Mouse (Mus musculus) common myeloid progenitor, adult 5-6 weeks (primary cell): ENCODE data around the gene Ocel1. TPM values are rescaled to one million over a fixed set of nuclear protein-coding genes. Genes with fewer than 3 reads are reported as not detected.

Source experiments
- ATAC-seq: replicated peaks from 2 replicates; pipeline ENCODE4 v1.8.0; 2016; ENCODE audit warnings: low read depth, mild to moderate bottlenecking, moderate TSS enrichment, inconsistent platforms; ENCODE audit not compliant: poor library complexity, severe bottlenecking
- total RNA-seq: library from RNA; stranded (forward); fragments of 200-1000, 187-1606 nt; gene quantifications from 2 replicates; pipeline ENCODE4 v1.2.3, GENCODE M21; 2017

Gene Ocel1
- total RNA-seq, 1 experiment from 2014 or later, result 10.7 TPM

DNA sequence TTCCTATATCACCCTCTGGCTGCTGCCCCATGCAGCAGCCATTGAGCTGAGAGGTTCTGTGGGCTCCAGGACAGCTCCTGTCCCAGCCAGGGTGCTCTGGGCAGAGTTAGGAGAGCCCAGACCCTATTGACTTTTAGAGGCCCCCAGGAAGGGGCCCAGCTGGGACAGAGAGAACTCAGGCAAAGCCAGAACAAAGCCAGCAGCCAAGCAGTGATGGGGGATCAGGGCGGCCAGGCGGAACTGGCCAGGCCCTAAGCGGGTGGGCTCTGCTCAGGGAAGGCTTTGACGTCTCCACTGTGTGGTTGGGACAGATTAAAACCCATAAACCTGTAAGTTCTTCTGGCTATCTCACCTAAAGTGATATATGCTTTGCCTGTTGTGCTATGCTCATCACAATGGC lies 7.9 kb downstream of the Ocel1 start:
- no peak for ATAC-seq

DNA sequence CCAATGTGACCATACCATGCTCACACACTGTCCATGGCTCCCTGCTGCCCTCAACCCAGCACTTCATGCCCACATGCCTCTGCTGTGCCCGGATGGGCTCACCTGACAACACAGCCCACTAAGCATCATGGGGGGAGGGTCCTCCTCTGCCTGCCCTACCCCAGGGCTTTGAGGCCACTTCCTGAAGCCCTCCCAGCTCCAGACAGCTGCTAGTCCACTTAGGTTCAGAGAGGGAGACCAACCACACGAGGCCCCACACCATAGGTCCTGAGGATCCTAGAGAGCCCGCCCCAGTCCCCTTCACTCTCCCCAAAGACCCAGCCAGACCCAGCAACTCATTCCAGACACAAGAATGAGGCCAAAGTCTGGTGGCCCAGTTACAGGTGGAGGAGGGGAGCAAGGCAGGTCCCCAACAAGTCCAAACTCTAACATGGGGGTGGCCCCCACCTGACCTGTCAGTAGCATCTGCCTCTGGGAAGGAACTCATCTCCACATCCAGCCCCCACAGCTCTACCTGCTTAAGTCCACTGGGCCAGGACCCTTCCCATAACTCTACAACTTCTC lies 8.5 kb downstream of the Ocel1 start:
- ATAC-seq, result no peak

DNA sequence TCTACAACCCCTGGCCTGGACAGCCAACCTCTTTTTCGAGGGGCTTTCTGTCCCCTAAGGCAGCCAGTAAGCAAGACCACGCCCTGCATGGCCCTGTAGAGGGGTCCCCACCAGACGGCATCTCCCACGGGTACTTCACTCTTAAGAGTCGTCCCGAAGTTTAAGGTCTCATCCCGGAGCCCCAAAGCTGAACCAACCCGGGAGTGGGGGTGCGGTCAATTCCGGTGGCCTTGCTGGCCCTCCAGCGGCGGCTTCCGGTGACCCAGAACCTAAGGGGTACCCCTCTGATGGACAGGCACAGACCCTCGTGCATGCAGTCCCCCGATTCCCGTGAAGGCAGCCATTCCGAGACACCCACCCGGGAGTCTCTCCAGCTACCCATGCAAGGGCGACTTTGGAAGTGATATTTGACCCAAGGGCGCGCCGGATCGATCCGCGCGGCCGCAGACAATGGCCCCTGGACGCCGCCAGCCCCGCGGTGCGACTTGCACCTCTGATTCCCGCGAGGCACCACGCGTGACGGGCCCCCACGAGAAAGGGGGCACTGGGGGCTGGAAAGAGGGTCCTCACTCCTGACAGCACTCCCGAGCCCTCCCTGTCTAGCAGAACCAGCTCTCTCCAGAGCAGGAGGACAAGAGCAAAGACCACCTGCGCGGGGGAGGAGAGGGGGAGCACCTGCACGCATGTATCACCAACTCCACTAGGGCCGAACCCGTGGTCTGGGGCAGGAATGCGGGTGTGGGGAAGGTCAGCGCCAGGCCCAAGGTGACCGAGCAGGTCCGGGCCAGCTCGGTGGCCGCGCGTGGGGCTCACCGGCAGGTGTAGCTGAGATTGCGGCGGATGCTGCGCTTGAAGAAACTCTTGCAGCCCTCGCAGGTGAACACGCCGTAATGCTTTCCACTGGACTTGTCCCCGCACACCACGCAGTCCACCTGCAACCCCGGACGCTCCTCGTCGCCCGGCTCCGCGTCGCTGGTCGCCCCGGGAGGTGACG lies 9.4 kb downstream of the Ocel1 start:
- ATAC-seq, result no peak

DNA sequence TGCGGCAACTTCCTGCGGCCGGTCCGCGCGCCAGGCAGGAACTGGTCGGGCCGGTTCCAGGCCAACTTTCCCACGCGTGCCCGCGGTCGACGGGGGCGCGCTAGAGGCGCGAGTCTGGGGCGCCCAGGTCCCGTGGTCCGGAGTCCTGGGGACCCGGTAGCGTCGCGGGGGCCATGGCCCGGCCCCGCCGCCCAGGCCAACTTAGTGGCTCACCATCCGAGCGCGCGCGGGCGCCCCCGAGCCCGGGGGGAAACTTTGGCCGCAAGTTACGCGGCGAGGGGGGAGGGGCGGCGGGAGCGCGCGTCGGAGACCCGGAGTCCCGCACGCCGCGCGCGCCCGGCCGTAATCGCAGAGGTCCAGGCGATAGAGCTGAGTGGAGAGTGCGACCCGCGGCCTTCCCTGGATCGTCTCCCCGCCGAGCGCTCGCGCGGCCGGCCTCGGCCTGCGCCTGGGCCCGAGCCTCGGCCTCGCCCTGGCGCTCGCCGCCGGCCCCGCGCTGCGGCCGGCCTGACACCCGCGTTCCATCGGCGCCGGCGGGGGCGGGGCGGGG lies 10.4 kb downstream of the Ocel1 start, which contains the start of gene Nr2f6:
Gene Nr2f6 (minus strand): TSS at position 540 of the 550 bp plus-strand sequence.
- 0 out of 2 replicates have a peak, but pooled peaks have one; percentile 1 for ATAC-seq

DNA sequence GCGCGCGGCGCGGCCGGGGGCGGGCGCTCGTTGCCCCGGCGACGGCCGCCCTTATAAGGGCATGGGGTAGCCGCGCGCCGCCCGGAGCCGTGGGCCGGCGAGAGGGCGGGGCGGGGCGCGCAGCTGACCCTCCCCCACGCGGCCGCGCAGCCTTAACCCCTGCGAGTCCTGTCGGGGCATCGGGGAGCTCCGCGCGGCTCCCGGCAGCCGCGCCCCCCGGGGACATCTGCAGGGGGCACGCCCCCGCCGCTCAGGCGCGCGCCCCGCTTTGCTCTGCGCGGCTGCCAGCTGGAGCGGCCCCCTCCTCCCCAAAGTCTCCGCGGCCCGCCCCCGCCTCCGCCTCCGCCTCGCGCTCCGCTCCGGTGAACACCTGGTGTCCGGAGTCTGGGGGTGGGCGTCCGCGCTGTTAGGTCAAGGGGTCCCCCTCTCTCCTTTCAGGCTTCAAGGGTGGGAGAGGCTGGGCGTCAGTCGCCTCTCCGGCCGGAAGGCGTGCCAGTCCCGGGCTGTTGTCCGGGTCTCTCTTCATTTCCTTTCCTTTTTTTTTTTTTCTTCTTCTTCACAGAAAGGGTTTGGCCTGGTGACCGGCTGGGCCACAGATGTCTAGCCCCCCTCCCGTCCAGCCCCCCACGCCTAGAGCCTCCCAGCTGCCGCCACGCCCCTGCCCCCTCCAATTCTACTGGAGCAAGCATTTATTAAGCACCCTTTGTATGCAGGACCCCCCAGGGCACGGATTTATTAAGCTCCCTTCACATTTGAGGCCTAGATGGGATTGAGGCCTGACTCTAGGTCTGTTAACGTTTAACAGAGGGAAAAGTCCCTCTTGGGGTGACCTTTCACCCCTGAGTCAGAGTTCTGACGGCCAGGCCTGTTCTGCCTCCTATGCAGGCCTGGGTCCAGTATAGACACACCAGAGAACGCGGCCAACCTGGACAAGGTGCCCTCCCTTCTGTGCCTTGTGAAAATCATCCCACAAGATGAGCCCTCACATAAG lies 11.2 kb downstream of the Ocel1 start:
- peak; percentile 64 for ATAC-seq

DNA sequence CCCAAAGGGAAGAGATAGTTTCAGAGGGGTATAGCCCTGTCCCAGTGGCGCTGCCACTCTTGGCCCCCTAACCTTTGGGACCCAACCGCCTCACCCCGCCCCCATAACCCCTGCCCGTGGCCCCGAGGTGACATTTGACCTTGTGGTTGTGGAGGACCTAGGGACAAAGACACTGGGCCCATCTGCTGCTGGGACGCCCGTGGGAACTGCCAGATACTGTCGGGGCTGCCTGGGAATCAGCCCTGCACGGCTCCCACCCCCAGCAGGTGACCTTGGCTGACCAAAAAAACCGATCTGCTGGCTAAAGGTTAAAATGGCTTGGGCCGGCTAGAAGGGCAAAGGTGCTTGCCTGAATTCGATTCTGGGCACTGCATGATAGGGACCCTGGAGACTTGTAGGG lies 12.3 kb downstream of the Ocel1 start:
- no peak for ATAC-seq

DNA sequence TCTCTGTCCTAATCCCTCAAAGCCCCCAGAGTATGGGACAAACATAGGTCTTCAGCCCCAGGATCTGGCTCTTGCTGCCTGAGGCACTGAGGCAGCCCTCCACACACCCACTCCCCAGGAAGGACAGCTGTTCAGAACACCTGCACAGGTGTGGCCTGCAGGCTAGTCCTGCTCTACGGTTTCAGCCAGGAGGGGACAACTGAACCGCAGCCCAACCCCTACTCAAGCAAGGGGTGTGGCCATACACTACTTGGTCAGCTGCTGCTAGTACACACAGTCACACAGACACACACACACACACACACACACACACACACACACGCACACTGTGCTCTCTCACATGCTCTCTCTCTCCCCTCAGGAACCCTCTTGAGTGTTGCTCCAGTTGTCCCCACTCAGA lies 12.8 kb downstream of the Ocel1 start:
- no peak for ATAC-seq

DNA sequence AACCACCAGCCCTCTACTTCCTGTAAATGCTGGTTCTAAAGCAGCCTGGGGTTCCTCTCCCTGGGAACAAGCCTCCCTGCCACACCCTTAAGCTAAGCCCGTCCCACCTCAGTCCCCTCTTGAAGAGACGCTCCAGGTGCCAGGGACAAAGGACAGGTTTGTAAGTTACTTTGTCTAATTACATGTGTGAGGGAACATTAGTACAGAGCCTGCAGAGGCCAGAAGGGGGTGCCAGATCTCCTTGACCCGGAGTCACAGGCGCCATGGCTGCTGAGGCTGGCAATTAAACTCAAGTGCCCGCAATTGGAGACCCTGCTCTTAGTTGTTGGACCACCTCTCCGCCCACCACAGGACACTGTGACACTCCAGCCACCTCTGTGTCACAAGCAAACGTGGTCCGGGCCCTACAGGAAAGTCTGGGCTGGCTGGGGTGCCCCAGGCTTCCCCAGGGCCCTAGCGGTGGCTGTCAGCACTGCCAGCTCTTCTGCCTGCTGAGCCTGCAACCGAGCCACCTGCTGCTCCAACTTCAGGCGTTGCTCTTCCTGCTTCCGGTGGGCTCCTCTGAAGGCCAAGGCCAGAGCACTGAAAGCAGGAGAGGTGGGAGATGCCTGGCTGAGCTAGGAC lies 14.2 kb downstream of the Ocel1 start:
- ATAC-seq, result no peak

DNA sequence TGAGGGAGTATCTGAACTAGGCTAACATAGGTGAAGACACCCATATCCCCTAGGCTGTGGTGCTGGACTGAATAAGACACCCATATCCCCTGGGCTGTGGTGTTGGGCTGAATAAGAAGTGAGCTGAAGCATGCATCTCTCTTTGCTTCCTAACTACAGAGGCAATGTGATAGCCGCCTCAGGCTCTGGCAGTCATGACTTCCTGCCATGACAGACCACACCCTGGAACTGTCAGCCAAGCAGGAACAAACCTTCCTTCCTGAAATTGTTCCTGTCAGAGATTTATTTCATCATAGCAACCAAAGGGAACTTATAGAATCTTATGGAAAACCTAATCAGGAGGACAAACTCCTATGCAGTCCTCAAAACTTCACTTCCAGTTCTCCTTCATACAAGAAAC lies 17.2 kb downstream of the Ocel1 start:
- ATAC-seq, result no peak

DNA sequence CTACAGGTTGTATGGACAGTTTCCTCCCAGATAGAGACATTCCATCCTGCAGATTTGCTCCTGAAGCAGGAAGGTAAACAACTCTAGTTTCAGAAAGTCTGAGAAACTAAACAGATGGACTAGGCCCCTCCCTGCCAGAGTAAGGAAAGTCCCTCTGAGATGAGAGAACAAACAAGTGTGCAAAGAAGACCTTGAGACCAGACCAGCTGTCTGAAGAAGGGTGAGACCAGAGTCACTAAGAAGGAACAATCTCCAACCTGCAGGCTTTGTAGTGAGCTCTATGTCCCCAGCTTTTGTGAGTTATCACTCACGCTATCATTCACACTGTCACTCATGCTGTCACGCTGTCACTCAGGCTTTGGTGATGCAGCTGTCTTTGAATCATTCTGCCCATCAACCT lies 20.6 kb downstream of the Ocel1 start:
- no peak for ATAC-seq

DNA sequence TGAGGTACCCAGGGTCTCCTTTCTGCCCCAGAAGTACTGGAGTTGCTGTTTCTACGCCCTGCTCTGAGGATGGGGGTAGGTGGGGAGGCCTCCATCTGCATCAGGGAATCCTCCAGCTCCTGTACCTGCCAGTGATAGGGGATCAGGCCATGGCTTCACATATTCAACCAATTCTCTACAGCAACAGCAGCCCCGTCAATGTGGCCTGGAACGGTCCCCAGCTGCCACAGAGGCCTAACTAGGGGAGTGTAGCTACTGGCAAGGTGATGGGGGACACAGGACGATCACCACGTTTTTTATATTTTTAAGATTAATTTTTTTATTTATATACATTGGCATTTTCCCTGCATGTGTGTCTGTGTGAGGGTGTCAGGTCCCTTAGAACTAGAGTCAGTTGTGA lies 21.3 kb downstream of the Ocel1 start:
- ATAC-seq, result no peak

DNA sequence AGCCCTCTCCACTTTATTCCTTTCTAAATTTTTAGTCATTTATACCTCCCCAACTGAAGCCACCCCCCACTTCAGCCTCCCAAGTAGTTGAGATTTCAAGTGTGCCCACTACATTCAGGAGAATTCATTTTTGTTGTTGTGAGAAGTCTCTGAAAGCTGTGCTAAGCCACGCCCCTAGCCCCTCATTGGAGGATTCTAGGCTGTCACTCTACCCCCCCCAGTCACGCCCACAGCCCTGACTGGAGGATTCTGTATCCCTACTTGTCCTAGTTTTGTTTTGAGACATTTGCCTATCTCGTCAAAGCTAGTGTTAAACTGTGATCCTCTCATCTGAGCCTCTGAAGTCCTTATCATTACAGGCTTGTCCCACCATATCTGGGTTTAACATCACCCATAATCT lies 21.8 kb downstream of the Ocel1 start:
- no peak for ATAC-seq

DNA sequence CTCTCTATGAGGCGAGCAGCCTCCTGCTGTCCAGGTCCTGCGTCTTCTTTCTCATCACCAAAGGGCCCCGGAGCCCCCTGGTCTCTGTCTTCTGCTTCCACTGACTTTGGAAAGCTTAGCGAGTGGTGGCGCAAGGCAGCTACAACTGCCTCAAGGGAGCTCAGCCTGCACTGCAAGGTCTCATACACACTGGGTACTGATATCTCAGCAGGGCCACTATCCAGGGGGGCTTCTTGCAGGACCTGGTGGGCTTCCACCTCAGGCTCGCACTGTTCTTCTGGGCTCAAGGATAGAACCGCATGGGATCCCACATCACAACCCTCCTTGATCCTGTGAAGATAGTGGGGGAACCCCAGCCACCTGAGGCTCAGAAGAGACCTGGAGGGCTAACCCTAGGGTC lies 23.4 kb downstream of the Ocel1 start:
- no peak for ATAC-seq

DNA sequence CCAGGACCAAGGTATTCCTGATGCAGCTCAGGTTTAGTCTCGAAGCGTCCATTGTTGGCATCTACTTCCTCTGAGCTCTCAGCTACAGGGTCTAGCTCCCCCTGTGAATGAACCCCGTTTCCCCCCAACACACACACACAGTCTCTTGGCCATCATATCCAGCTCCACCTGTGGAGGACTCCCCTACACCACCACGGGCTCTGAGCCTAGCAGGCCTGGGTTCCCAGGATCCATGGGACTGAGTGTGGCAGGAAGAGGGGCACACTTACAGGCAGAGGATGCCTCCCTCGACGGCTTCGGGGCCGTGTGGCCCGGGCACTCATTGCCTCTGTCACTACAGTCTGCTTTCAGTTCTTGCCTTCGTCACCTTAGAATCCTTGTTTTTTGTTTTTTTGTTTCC lies 24.0 kb downstream of the Ocel1 start:
- no peak for ATAC-seq

DNA sequence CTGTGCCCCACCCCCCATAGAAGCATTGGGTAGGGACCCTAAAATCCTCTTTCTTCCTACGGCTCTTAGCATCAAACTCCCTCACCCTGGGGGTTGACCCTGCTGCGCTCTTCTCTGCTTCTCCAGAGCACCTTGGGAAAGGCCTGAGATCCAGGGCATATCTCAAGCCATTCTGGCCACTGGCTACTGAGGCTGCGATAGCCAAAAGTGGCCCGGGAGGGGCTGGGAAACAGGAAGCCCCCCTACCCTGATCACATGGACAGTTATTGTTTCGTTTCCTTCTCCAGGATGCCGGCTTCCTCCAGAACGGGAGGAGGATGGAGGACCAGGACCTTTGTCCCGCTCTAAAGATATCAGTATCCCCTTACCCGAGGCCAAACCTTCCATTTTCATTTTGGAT lies 24.5 kb downstream of the Ocel1 start, which contains the start of gene Ushbp1:
Gene Ushbp1 (minus strand): TSS at position 174 of the 400 bp plus-strand sequence.
- no peak for ATAC-seq

DNA sequence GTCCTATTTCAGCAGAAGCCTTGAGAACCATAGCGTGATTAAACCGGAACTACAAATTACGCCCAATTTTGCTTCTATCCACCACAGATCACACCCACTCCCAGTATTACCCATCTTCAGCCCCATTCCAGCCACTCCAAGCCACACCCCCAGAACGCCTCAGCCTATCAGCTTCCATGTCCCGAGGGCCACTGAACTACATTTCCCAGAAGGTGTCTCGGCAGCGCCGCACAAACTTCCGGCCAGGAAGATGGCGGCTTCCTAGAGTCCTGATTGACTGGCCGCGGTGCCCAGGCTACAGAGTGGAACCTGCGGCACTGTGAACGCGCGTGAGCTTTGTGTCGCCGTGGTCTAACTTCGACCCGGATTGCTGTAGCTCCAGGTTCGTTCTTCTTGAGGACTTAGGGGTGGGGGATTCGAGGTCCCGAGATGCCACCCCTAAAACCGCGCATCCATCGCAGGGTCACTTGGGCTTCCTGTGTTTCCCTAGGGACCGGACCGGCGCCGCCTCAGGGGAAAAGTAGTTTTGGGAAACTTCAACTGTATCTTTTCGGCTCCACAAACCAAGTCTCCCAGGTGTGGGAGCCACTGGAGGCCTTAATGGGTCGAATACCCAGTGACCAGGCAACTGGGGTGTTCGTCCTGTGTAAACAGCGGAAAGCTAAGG lies 25.7 kb downstream of the Ocel1 start, which contains the start of gene Babam1:
Gene Babam1 (plus strand): TSS at position 223 of the 667 bp plus-strand sequence.
- ATAC-seq, result peak; percentile 99

DNA sequence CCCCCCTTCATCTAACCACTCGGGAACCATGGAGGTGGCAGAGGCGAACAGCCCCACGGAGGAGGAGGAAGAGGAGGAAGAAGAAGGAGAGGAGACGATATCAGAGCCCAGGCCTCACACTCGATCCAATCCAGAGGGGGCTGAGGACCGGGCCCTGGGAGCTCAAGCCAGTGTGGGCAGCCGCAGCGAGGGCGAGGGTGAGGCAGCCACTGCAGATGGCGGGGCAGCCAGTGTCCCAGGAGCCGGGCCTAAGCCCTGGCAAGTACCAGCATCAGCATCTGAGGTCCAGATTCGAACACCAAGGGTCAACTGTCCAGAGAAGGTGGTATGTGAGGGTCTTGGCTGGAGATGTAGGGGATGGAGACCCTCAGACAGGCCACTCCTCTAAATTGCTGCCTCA lies 26.6 kb downstream of the Ocel1 start:
- no peak for ATAC-seq

DNA sequence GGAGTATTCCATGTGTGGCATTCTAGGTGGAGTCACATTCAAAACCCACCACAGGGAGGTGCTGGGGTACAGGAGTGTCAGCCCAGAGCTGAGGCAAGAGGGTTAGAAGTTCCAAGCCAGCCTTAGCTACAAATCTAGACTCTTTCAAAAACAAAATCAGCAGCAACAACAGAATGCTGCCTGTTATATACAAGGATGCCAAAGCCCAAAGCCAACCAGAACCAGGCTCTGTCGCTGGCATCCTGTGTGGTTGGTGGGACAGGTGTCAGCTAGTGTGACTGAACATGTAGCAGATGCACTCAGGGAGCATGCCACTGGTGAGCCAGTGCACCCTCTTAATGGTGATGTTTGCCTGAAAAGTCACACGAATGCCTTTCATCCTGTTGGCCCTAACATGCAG lies 29.7 kb downstream of the Ocel1 start:
- no peak for ATAC-seq

DNA sequence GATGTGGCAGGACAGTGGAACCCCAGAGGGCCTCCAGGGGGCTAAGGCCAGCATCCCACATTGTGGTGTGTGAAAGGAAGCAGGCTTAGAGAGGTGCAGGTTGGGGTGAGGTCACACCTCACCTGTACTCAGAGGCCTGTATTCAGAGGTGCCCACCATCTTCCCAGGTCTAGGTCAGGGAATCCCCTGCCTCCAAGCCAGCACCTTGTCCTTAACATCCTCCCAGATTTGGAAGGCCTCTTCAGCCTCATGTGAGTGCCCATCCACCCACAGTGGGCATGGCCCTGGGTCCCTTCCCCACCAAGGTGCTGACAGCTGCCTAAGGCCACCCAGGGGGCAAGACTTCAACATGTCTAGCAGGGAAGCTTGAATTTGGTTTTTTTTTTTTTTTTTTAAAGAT lies 30.4 kb downstream of the Ocel1 start:
- no peak for ATAC-seq
